Mouse (Mus musculus) gastrocnemius, postnatal 25 days (tissue): Measurements from ENCODE around the gene Col4a6. TPM values are rescaled to one million over a fixed set of nuclear protein-coding genes. Genes with fewer than 3 reads are reported as not detected.

Experiments used
- DNase-seq: peaks from one replicate; pipeline ENCODE4 v3.0.0; 2022
- long read RNA-seq, 2 experiments: library from polyadenylated mRNA; stranded (forward); transcript quantifications; one replicate each; pipeline ENCODE4 v2.0.0; 2021
- total RNA-seq, 2 experiments: library from RNA; stranded (reverse); gene quantifications; 1 replicate in 1 of 2; 2 replicates in 1 of 2; pipeline ENCODE4 v1.2.3; 2021

Gene Col4a6
- total RNA-seq, result under 1 TPM; 0.11 to 0.18 TPM
- long read RNA-seq, experiment 1, result 0 reads
- long read RNA-seq, experiment 2, result 0 reads

GRCm38 (mm10) chrX:141473470-141474302, at the start of gene Col4a6:
Gene Col4a6 (minus strand): TSS chrX:141474076.
- no peak for DNase-seq

- DNase-seq, result no peak
Measured at GRCm38 (mm10) chrX:141503125-141503524, 29.2 kb upstream of the Col4a6 start.

GRCm38 (mm10) chrX:141494545-141494944, 20.7 kb upstream of the Col4a6 start:
- DNase-seq, result no peak

- no peak for DNase-seq
Measured at GRCm38 (mm10) chrX:141475566-141476327, 1.9 kb upstream of the Col4a6 start.

- peak; percentile 24 for DNase-seq
Measured at GRCm38 (mm10) chrX:141475110-141475509, 1.2 kb upstream of the Col4a6 start, which contains the start of gene Col4a5. Gene Col4a5 (plus strand): TSS chrX:141475385.

- DNase-seq, result no peak
Measured at GRCm38 (mm10) chrX:141447936-141448335, 25.9 kb downstream of the Col4a6 start.

- no peak for DNase-seq
Measured at GRCm38 (mm10) chrX:141439423-141439822, 34.5 kb downstream of the Col4a6 start.

GRCm38 (mm10) chrX:141436780-141437179, 37.1 kb downstream of the Col4a6 start:
- DNase-seq, result no peak

GRCm38 (mm10) chrX:141415318-141415717, 58.6 kb downstream of the Col4a6 start:
- no peak for DNase-seq

- DNase-seq, result no peak
Measured at GRCm38 (mm10) chrX:141396243-141396642, 77.6 kb downstream of the Col4a6 start.

GRCm38 (mm10) chrX:141385399-141386105, 88.3 kb downstream of the Col4a6 start:
- no peak for DNase-seq

- no peak for DNase-seq
Measured at GRCm38 (mm10) chrX:141384632-141385031, 89.2 kb downstream of the Col4a6 start.

- DNase-seq, result peak; percentile 11
Measured at GRCm38 (mm10) chrX:141370276-141370675, 103.6 kb downstream of the Col4a6 start.

- peak; percentile 23 for DNase-seq
Measured at GRCm38 (mm10) chrX:141363331-141363730, 110.5 kb downstream of the Col4a6 start.

GRCm38 (mm10) chrX:141341417-141341816, 132.5 kb downstream of the Col4a6 start:
- DNase-seq, result no peak

GRCm38 (mm10) chrX:141328044-141328443, 145.8 kb downstream of the Col4a6 start:
- no peak for DNase-seq

- peak; percentile 17 for DNase-seq
Measured at GRCm38 (mm10) chrX:141324201-141324600, 149.7 kb downstream of the Col4a6 start.

GRCm38 (mm10) chrX:141316217-141316616, 157.7 kb downstream of the Col4a6 start:
- DNase-seq, result no peak

GRCm38 (mm10) chrX:141315795-141316194, 158.1 kb downstream of the Col4a6 start:
- DNase-seq, result no peak

- no peak for DNase-seq
Measured at GRCm38 (mm10) chrX:141292702-141293462, 181.0 kb downstream of the Col4a6 start.

GRCm38 (mm10) chrX:141276397-141276796, 197.5 kb downstream of the Col4a6 start:
- no peak for DNase-seq

- DNase-seq, result no peak
Measured at GRCm38 (mm10) chrX:141265986-141266385, 207.9 kb downstream of the Col4a6 start.
